Mouse (Mus musculus): Measurements from ENCODE around the gene Slc38a6. TPM values are rescaled to one million over a fixed set of nuclear protein-coding genes. Genes with fewer than 3 reads are reported as not detected.

Slc38a6 gene
- total and polyA plus RNA-seq, 2 experiments, result 8.6 to 11.2 TPM

DNA sequence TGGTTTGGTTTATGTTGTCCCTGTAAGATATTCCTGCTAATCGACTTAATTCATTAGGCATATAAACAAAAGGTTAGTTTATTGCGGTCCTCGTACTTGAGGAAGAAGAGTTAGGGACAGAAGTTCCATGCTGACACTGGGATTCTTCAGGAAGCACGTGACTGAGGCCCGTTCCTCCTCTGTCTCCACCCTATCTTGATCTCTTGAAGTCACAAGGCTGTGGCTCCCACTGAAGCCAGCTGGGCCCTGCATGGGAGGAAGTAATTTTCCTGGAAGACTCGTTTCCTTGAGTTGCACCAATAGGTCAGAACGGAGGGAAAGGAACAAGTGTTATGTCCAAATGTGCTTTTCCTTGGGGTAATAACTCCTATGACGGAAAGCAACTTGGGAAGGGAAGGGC, 1.0 kb downstream of the Slc38a6 start:
- peak overlapping the region; percentile 76 for H3K27ac ChIP-seq (replicated peaks; ENCODE audit: insufficient read depth, low read depth, low read length)
- TF ChIP-seq POLR2A (IDR thresholded peaks at IDR 0.05; ENCODE audit: extremely low read depth, insufficient read depth, low read length), result no peak
- TF ChIP-seq CTCF (IDR thresholded peaks at IDR 0.05; ENCODE audit: low read depth, low read length), result no peak
- no peaks in the 10 kb centered on the region; the same call in 1 of the 2 replicates for H3K79me2 ChIP-seq (ENCODE audit: control insufficient read depth, insufficient read depth, low read length)
- 73% methylated on average over 8 of the region's 8 CpGs for WGBS
- no peak overlapping the region for H3K9ac ChIP-seq (ENCODE audit: low read depth, low read length)
- peak overlapping the region; percentile 85 for H3K4me3 ChIP-seq (ENCODE audit: insufficient read depth, low read depth, low read length)
- peaks cover 5% of the 10 kb centered on the region; the same call in 1 of the 2 replicates for H3K4me1 ChIP-seq (ENCODE audit: control insufficient read depth, insufficient read depth, low read length)
- no peaks in the 10 kb centered on the region for H3K27me3 ChIP-seq (ENCODE audit: control insufficient read depth, insufficient read depth, low read length)
- peaks cover 5% of the 10 kb centered on the region; the same call in 1 of the 2 replicates for H3K36me3 ChIP-seq (ENCODE audit: control insufficient read depth, insufficient read depth, low read length)
- DNase-seq (ENCODE audit: extremely low read depth, low read depth, low spot score), result peak; percentile 55

GRCm38 (mm10) chr12:73288626-73289025, 2.0 kb downstream of the Slc38a6 start:
- no peak overlapping the region for H3K4me3 ChIP-seq (ENCODE audit: insufficient read depth, low read depth, low read length)
- no peak overlapping the region for H3K9ac ChIP-seq (ENCODE audit: low read depth, low read length)
- H3K79me2 ChIP-seq (ENCODE audit: control insufficient read depth, insufficient read depth, low read length), result no peaks in the 10 kb centered on the region; the same call in 1 of the 2 replicates
- no peak for TF ChIP-seq POLR2A (IDR thresholded peaks at IDR 0.05; ENCODE audit: extremely low read depth, insufficient read depth, low read length)
- TF ChIP-seq CTCF (IDR thresholded peaks at IDR 0.05; ENCODE audit: low read depth, low read length), result no peak
- DNase-seq (ENCODE audit: extremely low read depth, low read depth, low spot score), result no peak
- no peaks in the 10 kb centered on the region for H3K27me3 ChIP-seq (ENCODE audit: control insufficient read depth, insufficient read depth, low read length)
- H3K4me1 ChIP-seq (ENCODE audit: control insufficient read depth, insufficient read depth, low read length), result peaks cover 5% of the 10 kb centered on the region; the same call in 1 of the 2 replicates
- WGBS, result 86% methylated on average over 3 of the region's 3 CpGs
- no peak overlapping the region for H3K27ac ChIP-seq (replicated peaks; ENCODE audit: insufficient read depth, low read depth, low read length)
- peaks cover 6% of the 10 kb centered on the region; the same call in 1 of the 2 replicates for H3K36me3 ChIP-seq (ENCODE audit: control insufficient read depth, insufficient read depth, low read length)

GRCm38 (mm10) chr12:73294884-73295283, 8.3 kb downstream of the Slc38a6 start:
- Histone ChIP-seq H3K79me2 (ENCODE audit: control insufficient read depth, insufficient read depth, low read length) (peaks cover 2% of the 10 kb centered on the region; the same call in 1 of the 2 replicates), H3K9ac (ENCODE audit: low read depth, low read length) (no peak overlapping the region), H3K36me3 (ENCODE audit: control insufficient read depth, insufficient read depth, low read length) (peaks cover 16% of the 10 kb centered on the region; the same call in 1 of the 2 replicates), H3K4me3 (ENCODE audit: insufficient read depth, low read depth, low read length) (no peak overlapping the region), H3K27ac (replicated peaks; ENCODE audit: insufficient read depth, low read depth, low read length) (no peak overlapping the region), H3K27me3 (ENCODE audit: control insufficient read depth, insufficient read depth, low read length) (no peaks in the 10 kb centered on the region), H3K4me1 (ENCODE audit: control insufficient read depth, insufficient read depth, low read length) (no peaks in the 10 kb centered on the region)
- no peak for DNase-seq (ENCODE audit: extremely low read depth, low read depth, low spot score)
- no peak for TF ChIP-seq POLR2A (IDR thresholded peaks at IDR 0.05; ENCODE audit: extremely low read depth, insufficient read depth, low read length)
- no peak for TF ChIP-seq CTCF (IDR thresholded peaks at IDR 0.05; ENCODE audit: low read depth, low read length)

- Histone ChIP-seq H3K27me3 (ENCODE audit: control insufficient read depth, insufficient read depth, low read length) (no peaks in the 10 kb centered on the region), H3K79me2 (ENCODE audit: control insufficient read depth, insufficient read depth, low read length) (peaks cover 2% of the 10 kb centered on the region; the same call in 1 of the 2 replicates), H3K36me3 (ENCODE audit: control insufficient read depth, insufficient read depth, low read length) (peaks cover 16% of the 10 kb centered on the region; the same call in 1 of the 2 replicates), H3K27ac (replicated peaks; ENCODE audit: insufficient read depth, low read depth, low read length) (no peak overlapping the region), H3K9ac (ENCODE audit: low read depth, low read length) (no peak overlapping the region), H3K4me1 (ENCODE audit: control insufficient read depth, insufficient read depth, low read length) (no peaks in the 10 kb centered on the region), H3K4me3 (ENCODE audit: insufficient read depth, low read depth, low read length) (no peak overlapping the region)
- WGBS, result 87% methylated on average over 11 of the region's 11 CpGs
- no peak for DNase-seq (ENCODE audit: extremely low read depth, low read depth, low spot score)
- TF ChIP-seq CTCF (IDR thresholded peaks at IDR 0.05; ENCODE audit: low read depth, low read length) (no peak), POLR2A (IDR thresholded peaks at IDR 0.05; ENCODE audit: extremely low read depth, insufficient read depth, low read length) (no peak)
Measured at GRCm38 (mm10) chr12:73295505-73296140, 9.0 kb downstream of the Slc38a6 start.

GRCm38 (mm10) chr12:73298621-73299020, 12.0 kb downstream of the Slc38a6 start:
- 0 out of 2 replicates have a peak, but pooled peaks cover 2% of the 10 kb centered on the region for H3K79me2 ChIP-seq (ENCODE audit: control insufficient read depth, insufficient read depth, low read length)
- no peak overlapping the region for H3K27ac ChIP-seq (replicated peaks; ENCODE audit: insufficient read depth, low read depth, low read length)
- no peak for DNase-seq (ENCODE audit: extremely low read depth, low read depth, low spot score)
- no peaks in the 10 kb centered on the region for H3K27me3 ChIP-seq (ENCODE audit: control insufficient read depth, insufficient read depth, low read length)
- H3K36me3 ChIP-seq (ENCODE audit: control insufficient read depth, insufficient read depth, low read length), result peaks cover 12% of the 10 kb centered on the region
- H3K4me1 ChIP-seq (ENCODE audit: control insufficient read depth, insufficient read depth, low read length), result no peaks in the 10 kb centered on the region
- 89% methylated on average over 5 of the region's 5 CpGs for WGBS
- no peak overlapping the region for H3K9ac ChIP-seq (ENCODE audit: low read depth, low read length)
- no peak for TF ChIP-seq CTCF (IDR thresholded peaks at IDR 0.05; ENCODE audit: low read depth, low read length)
- TF ChIP-seq POLR2A (IDR thresholded peaks at IDR 0.05; ENCODE audit: extremely low read depth, insufficient read depth, low read length), result no peak
- no peak overlapping the region for H3K4me3 ChIP-seq (ENCODE audit: insufficient read depth, low read depth, low read length)

DNA sequence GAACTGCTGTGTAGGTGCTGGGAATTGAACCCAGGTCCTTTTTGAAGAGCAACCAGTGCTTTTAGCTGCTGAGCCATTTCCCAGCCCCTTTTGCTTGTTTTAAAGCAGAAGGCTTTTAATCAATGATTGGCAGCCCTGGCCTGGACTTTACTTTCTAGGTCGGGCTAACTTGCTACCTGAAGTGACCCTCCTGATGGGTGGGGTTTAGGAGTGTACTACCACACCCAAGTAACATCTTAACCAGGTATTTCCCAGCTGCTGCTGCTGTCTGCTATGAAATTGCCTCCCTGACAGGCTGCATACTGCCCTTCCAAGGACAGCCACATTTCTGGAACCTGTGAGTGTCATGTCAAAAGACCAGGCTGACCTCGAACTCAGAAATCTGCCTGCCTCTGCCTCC, 14.0 kb downstream of the Slc38a6 start:
- DNase-seq (ENCODE audit: extremely low read depth, low read depth, low spot score), result peak; percentile 55
- Histone ChIP-seq H3K79me2 (ENCODE audit: control insufficient read depth, insufficient read depth, low read length) (0 out of 2 replicates have a peak, but pooled peaks cover 2% of the 10 kb centered on the region), H3K36me3 (ENCODE audit: control insufficient read depth, insufficient read depth, low read length) (peaks cover 2% of the 10 kb centered on the region), H3K4me1 (ENCODE audit: control insufficient read depth, insufficient read depth, low read length) (no peaks in the 10 kb centered on the region; the same call in 1 of the 2 replicates), H3K27ac (replicated peaks; ENCODE audit: insufficient read depth, low read depth, low read length) (no peak overlapping the region), H3K27me3 (ENCODE audit: control insufficient read depth, insufficient read depth, low read length) (no peaks in the 10 kb centered on the region), H3K4me3 (ENCODE audit: insufficient read depth, low read depth, low read length) (no peak overlapping the region), H3K9ac (ENCODE audit: low read depth, low read length) (no peak overlapping the region)
- TF ChIP-seq CTCF (IDR thresholded peaks at IDR 0.05; ENCODE audit: low read depth, low read length) (no peak), POLR2A (IDR thresholded peaks at IDR 0.05; ENCODE audit: extremely low read depth, insufficient read depth, low read length) (no peak)
- 53% methylated on average over 2 of the region's 2 CpGs for WGBS

All from liver, adult 2 months (tissue).